Mouse (Mus musculus): ENCODE measurements at regions not wholly inside any gene's neighbourhood (a gene's known extent, or its start where the extent isn't known, plus 50 kb on each side); places are given as distances from the start of the nearest gene placed in this dataset.

DNA sequence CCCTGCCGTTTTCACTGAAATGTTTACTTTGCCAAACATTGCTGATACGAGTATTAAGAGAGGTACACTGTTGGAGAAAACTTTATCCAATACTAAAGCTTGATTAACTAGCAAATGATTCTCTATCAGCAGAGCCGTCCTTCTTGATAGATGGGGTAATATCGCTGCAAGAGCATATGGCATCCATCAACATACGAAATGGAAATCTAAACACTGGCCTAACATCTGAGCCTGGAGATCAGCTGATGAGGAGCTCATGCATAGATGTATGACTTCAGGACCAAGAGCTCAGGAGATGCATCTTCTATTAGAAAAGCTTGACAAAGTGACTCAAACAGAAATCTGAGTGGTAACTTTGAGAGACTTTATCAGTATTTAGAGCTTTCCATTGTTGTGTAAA is 666.5 kb downstream of the Defb40 start:
- no peak for DNase-seq (ENCODE audit: low spot score)

DNA sequence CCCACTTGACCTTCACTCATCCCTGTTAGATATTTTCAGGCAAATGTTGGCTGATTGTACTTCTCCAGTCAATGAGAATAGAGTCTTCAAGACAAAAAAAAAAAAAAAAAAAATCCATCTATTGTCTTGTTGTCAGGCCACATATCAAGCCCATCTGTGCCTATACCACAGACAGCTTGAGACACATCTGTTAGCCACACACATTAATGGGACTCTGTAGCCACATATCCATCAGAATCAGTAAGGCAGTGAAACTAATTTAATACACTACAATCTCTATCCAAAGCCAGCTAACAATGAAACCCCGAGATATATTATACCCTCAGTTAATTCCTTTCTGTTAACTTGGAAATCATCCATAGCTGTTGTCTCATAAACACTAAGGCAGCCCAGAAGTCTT is 667.1 kb downstream of the Defb40 start:
- DNase-seq (ENCODE audit: low spot score), result no peak

DNA sequence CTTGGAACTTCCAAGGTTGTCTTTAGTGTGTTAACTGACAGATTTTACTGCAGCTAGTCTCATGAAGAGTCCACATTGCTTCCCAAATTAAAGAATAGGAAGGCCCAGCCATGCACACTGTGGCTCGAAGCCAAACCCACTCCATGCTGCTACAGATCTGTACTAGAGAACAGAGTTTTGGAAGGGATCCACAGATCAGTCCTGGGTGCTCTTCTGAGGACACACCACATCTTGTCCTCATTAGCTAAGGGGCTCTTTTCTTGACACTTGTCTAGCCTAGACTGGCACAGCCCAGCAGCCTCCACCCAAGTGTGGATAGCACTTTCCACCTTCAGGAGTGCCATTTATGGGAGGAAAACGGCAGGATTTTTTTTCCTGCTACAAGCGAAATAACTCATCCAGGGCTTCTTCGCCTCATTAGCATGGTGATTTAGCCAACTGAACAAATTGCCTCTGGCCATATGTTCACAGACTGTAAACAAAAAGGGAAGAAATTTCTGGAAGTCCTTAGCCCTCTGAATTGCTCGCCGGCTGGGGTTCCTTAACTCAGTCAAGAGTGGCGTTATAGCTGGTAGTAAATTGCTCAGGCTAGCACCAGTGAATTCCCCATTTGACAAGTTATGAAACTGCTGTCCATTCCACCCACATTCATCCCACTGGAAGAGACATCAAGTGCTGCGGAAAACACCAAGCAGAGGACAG is 690.4 kb downstream of the Defb40 start:
- no peak for DNase-seq (ENCODE audit: low spot score)

DNA sequence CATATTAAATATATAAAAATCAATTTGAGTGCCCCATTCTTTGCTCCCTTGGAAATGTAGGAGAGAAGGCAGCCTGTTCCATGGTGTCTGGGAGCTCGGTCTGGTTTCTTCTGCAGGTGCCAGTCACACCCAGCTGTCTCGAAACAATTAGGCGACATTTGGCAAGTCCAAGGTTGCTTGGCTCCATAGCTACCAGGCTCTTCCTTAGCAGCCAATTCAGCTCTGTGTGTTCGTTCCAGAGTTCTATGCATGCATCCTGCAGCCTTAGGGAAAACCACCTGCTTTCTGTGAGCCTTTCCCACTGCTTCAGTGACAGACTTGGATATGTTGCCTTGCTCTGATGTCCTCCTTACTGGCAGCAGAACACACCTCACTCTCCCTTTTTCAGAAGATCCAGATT is 698.1 kb downstream of the Defb40 start:
- no peak for DNase-seq (ENCODE audit: low spot score)

DNA sequence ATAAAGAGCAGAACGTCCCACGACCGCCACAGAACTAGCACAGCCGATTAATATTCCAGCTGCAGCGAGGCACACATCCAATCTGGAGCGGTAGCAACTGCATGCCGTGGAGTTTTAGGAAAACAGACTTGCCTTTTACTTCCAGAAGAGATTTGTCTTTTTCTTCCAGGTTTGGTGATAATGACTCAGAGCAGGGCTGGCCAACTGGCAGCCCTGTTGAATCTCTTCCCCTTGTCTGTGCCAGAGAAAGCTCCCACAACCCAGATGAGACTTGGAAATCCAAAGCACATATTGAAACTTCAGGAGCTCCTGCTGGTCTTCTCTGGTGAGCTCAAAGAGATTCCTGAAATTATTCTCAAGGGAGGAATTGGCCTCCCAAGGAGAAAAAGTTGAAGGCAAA is 709.8 kb downstream of the Defb40 start:
- no peak for DNase-seq (ENCODE audit: low spot score)

DNA sequence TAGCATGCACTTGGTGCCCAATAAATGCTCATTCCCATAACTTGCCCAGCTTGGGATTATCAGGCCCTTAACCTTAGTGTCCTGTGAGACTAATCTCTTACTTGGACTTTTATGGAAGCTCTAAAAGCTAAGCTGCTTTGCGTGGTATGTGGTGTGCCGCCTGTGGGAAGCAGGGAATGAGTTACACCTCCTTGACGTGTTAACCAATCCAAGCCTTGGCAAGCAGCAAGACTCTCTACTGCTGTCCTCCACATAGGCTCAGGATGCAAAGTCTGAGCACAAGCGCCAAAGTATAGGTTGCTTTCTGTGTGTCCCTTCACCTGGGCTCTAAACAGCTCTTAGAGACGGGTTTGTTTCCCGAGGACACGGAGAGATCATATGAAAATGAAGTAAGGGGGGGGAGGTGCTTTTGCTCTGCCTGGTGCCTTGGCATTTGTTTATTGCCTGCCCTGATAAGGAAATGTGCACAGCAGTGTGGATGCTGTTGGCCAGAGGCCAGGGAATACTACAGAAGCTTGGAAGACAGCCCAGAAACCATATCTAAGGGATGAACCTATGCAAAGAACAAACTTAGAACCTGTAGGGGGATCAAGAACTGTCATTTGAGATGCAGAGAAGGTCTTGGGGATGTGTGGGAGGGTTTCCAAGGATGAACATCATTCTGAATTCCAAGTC is 719.6 kb downstream of the Defb40 start:
- DNase-seq (ENCODE audit: low spot score), result no peak

DNA sequence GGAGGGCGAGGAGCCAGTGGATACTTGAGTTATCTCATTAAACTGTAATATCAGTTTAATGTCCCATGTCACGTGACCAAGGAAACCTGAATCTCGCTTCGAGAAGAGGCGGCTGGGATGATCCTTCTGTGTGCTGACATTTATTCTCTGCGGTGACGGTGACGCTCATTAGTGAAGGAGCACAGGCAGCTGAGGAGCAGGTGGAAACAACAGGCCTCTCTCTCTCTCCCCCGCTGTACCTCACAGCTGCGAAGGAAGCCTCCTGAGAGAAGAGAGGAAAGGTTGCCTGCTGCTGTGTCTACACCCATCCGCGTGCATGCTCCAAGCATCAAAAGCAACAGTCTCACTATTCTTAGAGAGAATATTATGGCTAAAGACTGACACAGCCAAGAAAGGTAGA is 731.8 kb downstream of the Defb40 start:
- no peak for DNase-seq (ENCODE audit: low spot score)

DNA sequence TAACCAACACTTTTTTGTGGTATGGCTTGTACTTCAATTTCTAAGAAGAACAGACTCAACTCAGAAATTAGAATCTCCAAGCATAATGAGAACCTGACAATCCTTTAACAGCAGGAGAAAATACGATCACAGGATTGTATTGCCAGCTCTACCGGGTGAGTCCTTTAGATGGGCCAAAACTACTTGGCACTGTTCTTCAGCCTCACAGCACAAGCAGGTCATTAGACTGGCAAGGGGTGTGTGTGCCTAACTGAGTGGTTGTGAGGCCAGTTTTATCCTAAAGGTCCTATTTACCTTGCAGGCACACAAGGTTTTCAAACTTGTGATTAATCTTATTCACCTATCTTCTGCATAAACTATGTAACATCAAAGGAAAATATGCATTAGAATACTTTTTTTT is 760.5 kb downstream of the Defb40 start:
- DNase-seq (ENCODE audit: low spot score), result no peak

DNA sequence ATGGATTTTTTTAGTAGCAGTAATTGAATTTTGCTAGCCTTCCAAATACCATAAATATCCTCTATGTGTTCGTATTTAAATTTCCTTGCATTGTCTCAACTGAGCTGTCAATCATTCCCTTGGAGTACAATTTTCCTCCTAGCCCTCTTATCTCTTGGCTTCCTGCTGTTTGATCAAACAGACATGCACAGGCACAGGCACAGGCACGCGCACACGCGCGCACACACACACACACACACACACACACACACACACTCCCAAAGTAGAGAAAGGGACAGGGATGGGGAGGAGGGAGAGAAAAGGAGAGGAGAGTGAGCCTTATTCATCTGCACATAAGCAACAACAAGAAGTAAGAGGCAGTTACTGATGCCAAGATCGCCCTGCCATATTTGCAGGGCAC is 760.9 kb downstream of the Defb40 start:
- DNase-seq (ENCODE audit: low spot score), result no peak

DNA sequence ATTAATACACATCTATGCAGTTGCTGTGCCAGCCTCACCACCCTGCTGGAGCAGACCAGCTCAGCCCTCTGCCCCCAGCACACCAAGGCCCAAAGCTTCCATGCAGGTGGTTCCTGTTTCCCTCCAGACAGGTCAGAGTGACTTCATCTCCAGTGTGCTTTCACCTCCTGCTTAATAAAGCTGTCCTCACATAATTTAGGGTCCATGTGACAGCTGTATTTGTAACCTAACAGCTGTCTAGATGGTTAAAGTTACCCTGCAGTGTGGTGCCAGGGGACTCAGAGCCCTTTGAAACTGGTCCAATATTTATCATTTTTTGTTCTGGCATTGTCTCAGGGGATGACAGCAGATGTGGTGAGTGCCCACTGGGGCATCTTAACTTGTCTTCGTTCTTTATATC is 761.5 kb downstream of the Defb40 start:
- DNase-seq (ENCODE audit: low spot score), result no peak

DNA sequence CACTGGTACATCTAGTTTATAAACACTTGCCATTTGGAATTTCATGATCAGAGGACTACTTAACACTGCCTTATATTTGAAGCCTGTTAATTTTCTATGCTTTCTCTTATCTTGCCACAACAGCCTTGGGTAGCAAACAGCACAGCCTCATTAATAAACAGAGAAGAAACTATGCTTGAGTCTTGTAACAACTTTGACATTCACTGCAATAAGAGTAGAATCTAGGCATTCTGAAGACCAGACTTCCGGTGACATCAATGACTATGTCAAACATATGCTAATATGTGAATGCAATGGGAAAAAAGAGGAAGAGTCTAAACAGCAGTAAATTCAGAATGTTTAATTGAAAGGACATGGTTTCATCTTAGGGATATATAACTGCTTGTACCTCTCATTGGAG is 768.0 kb downstream of the Defb40 start:
- DNase-seq (ENCODE audit: low spot score), result no peak

DNA sequence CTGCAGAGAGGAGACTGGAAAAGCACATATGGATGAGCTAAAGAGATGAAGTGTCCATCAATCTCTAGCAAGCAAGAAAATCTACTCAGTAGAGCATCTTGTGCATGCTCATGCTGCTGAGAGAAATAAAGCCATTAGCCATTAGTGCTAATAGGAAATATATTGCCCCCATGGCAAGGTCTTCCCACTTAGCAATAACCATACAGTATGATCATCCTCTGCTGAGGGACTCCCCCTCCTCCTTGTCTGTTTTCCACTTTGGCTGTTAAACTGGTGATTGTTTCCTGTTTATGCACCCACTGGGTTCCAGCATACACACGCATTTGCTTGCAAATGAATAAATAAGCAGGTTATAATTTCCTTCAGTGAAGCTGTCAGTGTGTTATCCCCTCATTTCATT is 769.4 kb downstream of the Defb40 start:
- DNase-seq (ENCODE audit: low spot score), result no peak

DNA sequence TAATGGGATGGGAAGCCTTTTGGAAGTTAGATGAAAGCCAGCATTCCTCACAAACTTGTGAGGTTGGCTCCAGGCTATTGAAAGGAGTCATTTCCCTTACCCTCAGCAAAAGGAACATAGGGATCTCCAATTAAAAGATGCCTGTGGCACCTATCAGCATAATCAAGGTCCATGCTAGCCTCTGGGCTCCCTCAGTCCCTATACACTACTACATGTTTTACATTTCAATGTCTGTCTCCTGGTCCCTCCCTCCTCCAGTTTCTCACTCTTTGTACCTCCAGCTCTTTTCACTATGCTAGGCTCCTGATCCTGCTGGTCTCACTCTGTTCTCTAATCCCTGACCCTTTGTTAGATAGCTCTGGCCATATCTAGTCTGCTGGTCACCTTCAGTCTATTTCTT is 790.6 kb downstream of the Defb40 start:
- DNase-seq (ENCODE audit: low spot score), result no peak

DNA sequence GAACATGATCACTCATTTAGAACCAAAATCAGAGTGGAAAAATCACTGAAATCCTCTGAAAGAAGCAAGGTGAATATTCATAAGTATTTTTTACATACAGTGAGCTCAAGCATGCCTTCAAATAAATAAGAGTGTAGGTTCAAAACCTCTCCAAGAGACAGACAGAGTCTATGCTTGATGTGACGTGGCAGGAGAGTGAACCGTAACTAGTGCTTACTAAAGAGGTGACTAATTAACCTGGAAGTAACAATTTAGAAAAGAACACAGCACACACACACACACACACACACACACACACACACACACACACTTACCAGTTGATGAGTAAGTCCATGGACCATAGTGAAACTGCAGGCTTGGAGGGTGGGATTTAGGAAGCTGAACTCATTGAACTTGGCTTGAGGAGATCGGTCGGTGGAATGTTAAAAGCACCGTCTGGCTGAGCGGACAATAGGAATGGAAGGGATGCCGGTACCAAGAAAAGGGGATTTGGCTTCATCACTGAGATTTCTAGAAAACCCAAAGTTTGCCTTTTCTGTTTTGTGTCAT is 802.4 kb downstream of the Defb40 start:
- DNase-seq (ENCODE audit: low spot score), result no peak

DNA sequence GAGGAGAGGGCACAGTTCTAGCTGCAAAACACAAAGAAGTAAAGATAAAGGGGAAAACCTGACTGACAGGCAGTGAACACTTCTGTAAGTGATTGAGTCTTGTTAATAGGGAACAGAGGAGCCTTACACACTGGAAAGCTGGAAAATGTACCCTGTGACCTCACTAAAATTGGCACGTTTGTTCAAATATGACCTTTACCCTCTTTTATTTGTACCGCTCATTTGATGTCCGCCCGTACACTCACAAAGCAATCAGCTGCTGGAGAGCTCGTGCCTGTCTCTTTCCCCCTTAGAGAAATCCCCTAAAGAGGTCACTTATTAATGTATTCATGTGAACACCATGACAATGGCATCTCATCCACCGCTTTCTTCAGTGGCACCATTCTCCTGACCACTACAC is 819.4 kb downstream of the Defb40 start:
- no peak for DNase-seq (ENCODE audit: low spot score)

DNA sequence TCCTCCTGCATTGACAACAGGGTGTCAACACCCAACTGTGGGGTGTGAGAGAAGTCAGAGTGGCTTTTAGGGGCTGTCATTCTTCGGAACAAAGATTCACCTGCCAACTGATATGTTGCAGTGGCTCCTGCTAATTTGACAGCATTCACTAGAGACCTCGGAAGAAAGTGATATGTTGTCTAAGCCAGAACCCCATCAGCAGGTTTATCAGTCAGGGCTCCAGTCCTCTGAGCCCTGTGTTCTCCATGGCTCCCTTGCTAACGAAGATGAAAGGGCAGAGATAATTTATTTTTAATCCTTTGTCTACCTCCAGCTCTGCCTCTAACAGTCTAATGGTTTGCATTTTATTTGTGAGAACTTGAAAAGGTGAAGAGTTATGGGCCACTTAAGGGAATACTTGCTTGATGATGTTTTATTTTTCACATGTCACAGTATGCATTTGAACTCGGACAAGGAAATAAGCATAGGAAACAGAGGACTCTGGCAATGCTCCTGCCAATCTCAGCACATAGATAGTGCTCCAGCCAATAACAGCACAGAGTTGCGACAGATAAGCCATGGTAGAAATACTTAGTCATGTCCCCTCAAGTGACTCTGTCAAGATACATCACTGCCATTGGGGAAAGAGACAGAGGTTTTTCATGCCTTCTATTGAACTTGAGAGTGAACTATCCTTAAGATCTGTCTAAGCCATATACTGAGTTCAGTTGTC is 862.6 kb downstream of the Defb40 start:
- no peak for DNase-seq (ENCODE audit: low spot score)

DNA sequence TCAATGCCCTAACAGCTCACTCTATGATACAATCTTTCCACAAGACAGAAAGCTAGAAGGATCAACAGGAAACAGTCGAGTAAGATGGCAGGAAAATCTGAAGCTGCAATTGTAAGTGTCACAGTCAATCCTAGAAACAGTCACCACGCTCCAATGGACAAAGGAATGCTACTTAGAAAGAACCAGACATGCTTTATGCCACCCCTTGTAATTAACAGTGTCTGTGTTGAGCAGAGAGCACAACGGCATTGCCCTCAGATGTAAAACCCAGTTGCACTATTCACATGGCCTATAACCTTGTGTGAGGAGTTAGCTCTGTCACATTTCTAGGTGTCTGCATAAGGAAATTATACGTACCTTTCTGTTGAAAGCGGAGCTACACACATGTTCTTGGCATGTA is 864.8 kb downstream of the Defb40 start:
- no peak for DNase-seq (ENCODE audit: low spot score)

DNA sequence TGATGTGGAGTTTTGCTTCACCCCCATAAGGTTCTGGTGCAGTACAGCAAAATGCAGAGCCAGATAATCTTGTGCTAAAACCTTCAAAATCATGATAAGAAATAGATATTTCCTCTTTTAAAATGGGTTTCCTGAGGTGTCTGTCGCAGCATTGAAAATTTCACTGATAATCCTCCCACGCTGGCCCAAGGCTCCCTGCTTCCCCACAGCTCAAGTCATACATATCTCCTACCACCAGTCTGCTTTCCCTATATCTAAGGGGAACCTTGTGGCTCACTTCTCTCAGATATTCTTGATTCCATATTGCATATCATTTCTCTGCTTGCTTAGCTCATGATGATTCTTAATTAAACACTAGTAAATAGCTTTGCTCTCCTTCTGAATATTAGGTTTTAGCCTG is 868.6 kb downstream of the Defb40 start:
- no peak for DNase-seq (ENCODE audit: low spot score)

DNA sequence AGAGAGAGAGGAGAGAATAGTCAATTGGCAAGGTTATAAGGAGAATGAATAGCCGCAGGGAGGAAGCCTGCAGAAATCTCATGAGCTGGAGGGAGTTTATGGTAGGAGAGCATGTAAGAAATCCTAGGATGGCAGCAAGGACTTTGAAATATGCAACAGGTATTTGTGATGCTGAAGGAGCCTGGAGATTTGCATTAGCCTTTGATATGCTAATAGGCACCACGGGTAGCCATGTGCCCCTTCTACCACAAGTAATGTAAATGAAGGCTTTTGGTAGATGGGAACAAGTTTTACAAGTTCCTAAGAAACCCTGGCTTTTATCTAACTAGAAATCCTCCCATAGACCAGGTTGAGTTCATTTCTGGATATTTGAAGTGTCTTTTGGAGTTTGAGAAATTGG is 871.2 kb downstream of the Defb40 start:
- no peak for DNase-seq (ENCODE audit: low spot score)

DNA sequence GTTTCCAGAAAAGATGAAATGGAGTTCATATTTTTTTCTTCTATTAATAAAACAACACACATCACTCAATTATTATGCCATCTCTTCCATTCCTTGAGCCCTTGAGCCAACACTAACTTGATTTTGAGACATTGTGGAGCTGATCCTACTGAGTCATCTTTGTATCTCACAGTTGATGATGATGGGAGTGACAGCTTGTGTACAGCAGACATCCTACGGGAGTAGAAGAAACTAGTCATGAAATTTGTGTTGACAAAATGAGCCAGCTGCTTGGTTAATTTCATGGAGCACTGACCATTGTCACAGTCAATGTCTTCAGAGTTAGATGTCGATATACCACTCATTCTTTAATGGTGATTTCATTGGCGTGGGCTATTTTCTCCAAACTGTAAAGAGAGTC is 912.6 kb downstream of the Defb40 start:
- no peak for DNase-seq (ENCODE audit: low spot score)

DNA sequence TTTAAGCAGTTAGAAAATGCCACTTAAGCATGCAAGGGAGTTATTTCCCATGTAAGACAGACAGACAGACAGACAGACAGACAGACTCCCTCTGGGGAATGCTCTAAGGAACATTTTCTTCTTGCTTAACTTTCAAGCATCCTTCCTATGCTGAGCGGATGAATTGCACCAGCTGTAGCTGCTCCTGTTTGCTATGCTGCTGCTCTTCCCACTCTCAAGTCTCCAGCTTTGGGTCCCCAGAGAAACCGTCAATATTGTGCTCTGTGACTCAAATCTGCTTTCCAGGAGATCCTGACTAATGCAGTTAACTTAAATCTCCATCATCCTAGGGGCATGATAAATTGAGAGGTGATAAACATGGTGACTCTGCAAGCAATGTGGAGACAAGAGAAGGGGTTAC is 918.5 kb downstream of the Defb40 start:
- no peak for DNase-seq (ENCODE audit: low spot score)

DNA sequence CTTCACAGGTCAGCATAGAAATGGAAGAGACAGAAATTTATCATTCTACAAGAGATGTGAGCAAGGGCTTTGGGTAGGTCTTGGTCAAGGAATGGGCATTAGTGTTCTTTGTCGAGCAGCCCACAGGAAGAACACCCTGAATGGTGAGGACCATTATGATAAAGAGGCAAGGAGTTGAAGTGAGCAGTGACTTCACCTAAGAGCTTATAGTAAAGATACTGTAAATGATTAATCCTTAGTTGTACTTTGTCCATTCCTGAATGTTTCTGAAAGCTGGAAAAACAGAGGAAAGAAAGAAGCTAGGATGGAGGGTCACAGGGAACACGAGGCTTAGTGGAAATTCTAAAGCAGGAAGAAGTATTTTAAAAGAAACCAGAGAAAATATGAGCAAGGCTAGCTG is 956.9 kb downstream of the Defb40 start:
- no peak for DNase-seq (ENCODE audit: low spot score)

DNA sequence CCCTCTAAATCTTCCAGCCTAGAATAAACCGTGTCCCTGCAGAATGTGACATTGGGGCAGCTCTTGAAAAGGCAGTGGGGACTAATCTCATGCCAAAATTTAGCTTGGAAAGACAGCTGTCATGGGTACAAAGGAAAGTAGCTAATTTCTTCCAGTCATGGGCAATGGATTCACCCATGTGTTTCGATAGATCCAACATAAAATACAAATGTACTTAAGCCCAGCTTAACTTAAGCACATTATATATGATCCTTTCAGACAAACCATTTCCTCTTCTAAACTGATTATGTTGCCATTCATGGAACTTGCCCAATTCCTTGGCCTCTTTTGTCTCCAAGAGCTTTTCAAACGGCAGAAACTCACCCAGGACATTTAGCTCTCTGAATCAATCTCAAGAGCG is 970.5 kb downstream of the Defb40 start:
- DNase-seq (ENCODE audit: low spot score), result no peak
